Mouse (Mus musculus) intestine, embryonic 14.5 days (tissue): ENCODE measurements around the gene Lrrc8c. TPM values are rescaled to one million over a fixed set of nuclear protein-coding genes. Genes with fewer than 3 reads are reported as not detected.
"Not testable (repeated sequence)": the region's sequence is repeated elsewhere in the genome, so short reads cannot be mapped to it uniquely, and the experiment has no call there.

Experiments
- ATAC-seq: fragments of 200-750 bp; cut with Nextera tagmentation; replicated peaks from 2 replicates; pipeline ENCODE4 v1.8.0; 2017; ENCODE audit warnings: low read depth, moderate number of reproducible peaks, moderate TSS enrichment, moderate library complexity; ENCODE audit not compliant: low FRiP score, low TSS enrichment
- DNase-seq: peaks from one replicate; pipeline ENCODE4 v3.0.0-alpha.2; 2018; ENCODE audit warnings: low spot score
- H3K27ac ChIP-seq: fragments of 300-500 bp; sonication (generic); 2 replicates; pipeline ENCODE4 v1.5.1; 2014; ENCODE audit warnings: low read depth, mild to moderate bottlenecking, control low read depth
- H3K27me3 ChIP-seq: fragments of 300-500 bp; sonication (generic); replicated peaks from 2 replicates; pipeline ENCODE4 v1.6.1; 2014; ENCODE audit warnings: low read length, control low read depth; ENCODE audit not compliant: control insufficient read depth, insufficient read depth
- H3K36me3 ChIP-seq: fragments of 300-500 bp; sonication (generic); 2 replicates; pipeline ENCODE4 v1.6.1; 2014; ENCODE audit warnings: low read length, control low read depth; ENCODE audit not compliant: control insufficient read depth, insufficient read depth
- H3K4me1 ChIP-seq: fragments of 300-500 bp; sonication (generic); replicated peaks from 2 replicates; pipeline ENCODE4 v1.6.1; 2014; ENCODE audit warnings: low read length, control low read depth, mixed read lengths; ENCODE audit not compliant: control insufficient read depth, insufficient read depth
- H3K4me2 ChIP-seq: fragments of 300-500 bp; sonication (generic); 2 replicates; pipeline ENCODE4 v1.6.1; 2014; ENCODE audit warnings: low read length
- H3K4me3 ChIP-seq: fragments of 300-500 bp; sonication (generic); 2 replicates; pipeline ENCODE4 v1.5.1; 2014; ENCODE audit warnings: low read depth, low read length, control low read depth, mixed read lengths
- H3K9ac ChIP-seq: fragments of 300-500 bp; sonication (generic); 2 replicates; pipeline ENCODE4 v1.6.1; 2014; ENCODE audit warnings: mild to moderate bottlenecking, low read length
- H3K9me3 ChIP-seq: fragments of 300-500 bp; sonication (generic); 2 replicates; pipeline ENCODE4 v1.6.1; 2016; ENCODE audit warnings: low read length, control low read depth; ENCODE audit not compliant: control insufficient read depth
- WGBS: fragments of 180-500 bp; shearing (Covaris S2); extraction: QIAGEN DNeasy Blood & Tissue Kit; methylation state at CpG from one replicate; pipeline ENCODE4 v1.1.7; 2014; 5-methylcytosine and 5-hydroxymethylcytosine counted together
- polyA plus RNA-seq: library from polyadenylated mRNA; unstranded; fragments of >200 nt; fragmentation: Nextera tagmentation; extraction: Ambion mirVana; gene quantifications from 2 replicates; pipeline ENCODE4 v1.2.1, GENCODE M21; 2014

Gene Lrrc8c
- polyA plus RNA-seq, 1 experiment from 2014 or later: 19.1 TPM

DNA sequence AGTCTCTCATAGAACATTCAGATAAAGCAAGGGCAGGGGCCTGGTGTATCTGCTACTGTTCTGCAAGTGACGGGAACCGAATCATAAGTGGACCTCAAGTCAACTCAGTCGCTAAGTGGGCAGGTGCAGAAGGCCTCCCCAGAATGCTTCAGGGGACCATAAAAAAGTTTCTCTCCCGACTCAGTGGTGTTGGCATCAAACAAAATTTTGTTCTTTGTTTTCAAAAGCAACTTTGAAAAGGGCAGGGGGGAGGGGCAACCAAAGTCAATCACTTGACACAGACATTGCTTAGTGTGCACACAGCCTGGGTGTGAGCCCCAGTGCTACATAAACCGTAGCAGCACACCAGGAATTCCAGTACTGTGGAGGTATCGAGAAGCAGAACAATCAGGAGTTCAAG lies 116.4 kb downstream of the Lrrc8c start:
- no peak overlapping the region for H3K4me2 ChIP-seq
- no peak for ATAC-seq
- no peaks in the 10 kb centered on the region for H3K27me3 ChIP-seq
- H3K4me1 ChIP-seq: no peaks in the 10 kb centered on the region
- WGBS: 78% methylated on average over 6 of the region's 6 CpGs
- H3K9me3 ChIP-seq: no peaks in the 10 kb centered on the region
- H3K9ac ChIP-seq: no peak overlapping the region
- no peak for DNase-seq
- no peak overlapping the region for H3K4me3 ChIP-seq
- H3K27ac ChIP-seq: no peak overlapping the region
- H3K36me3 ChIP-seq: no peaks in the 10 kb centered on the region

DNA sequence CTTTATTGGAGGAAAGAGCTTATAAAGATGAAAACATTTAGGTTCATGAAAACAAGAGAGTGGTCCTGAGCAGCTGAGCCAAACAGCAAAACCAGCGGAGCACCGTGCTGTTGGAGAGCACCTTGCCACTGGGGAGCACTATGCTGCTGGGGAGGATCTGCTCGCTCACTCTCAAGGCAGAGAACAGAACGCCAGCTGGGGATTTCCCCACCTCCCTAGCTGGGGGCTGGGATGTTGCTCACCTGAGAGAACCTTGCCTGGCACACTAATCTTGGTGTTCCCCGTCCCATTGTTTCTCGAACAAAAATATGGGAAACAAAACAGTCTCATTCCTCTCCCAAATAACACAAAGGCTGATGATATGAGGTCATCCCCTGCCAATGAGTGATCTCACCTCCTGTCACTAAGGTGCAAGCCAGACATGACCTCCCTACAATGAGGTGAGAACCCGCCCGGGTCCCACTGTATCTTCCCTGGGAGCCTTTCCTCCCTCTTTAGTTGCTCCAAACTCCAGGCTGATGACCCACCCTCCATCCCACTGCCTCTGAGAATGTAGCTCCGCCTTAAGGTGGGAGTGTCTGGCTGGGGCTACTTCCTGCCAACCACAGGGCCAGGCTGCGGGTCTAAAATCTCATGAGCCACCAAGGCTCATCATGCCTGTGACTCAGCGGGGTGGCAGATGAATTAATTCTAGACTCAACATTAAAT lies 117.5 kb downstream of the Lrrc8c start:
- no peak for DNase-seq
- no peak for ATAC-seq

DNA sequence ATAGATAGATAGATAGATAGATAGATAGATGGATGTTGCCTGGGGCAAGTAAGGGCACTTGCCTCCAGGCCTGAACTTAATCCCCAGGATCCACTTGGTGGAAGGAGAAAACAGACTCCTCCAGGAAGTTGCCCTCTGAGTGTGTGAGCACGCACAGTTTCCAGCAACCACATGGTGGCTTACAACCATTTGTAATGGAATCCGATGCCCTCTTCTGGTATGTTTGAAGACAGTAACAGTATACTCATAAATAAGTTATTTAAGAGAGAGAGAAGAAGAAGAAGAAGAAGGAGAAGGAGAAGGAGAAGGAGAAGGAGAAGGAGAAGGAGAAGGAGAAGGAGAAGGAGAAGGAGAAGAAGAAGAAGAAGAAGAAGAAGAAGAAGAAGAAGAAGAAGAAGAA lies 119.1 kb downstream of the Lrrc8c start:
- H3K4me2 ChIP-seq, H3K9me3 ChIP-seq, H3K4me1 ChIP-seq, ATAC-seq, H3K36me3 ChIP-seq, H3K27me3 ChIP-seq, H3K27ac ChIP-seq, DNase-seq, H3K4me3 ChIP-seq, H3K9ac ChIP-seq: not testable (repeated sequence)
- 91% methylated on average over 2 of the region's 2 CpGs for WGBS

More for the DNA sequence above, 117.5 kb downstream of the Lrrc8c start:
- H3K4me3 ChIP-seq: no peak overlapping the region
- no peak overlapping the region for H3K27ac ChIP-seq
- no peaks in the 10 kb centered on the region for H3K9me3 ChIP-seq
- H3K9ac ChIP-seq: no peak overlapping the region
- no peak overlapping the region for H3K4me2 ChIP-seq
- no peaks in the 10 kb centered on the region for H3K4me1 ChIP-seq
- no peaks in the 10 kb centered on the region for H3K27me3 ChIP-seq
- WGBS: 73% methylated on average over 11 of the region's 11 CpGs
- H3K36me3 ChIP-seq: no peaks in the 10 kb centered on the region

DNA sequence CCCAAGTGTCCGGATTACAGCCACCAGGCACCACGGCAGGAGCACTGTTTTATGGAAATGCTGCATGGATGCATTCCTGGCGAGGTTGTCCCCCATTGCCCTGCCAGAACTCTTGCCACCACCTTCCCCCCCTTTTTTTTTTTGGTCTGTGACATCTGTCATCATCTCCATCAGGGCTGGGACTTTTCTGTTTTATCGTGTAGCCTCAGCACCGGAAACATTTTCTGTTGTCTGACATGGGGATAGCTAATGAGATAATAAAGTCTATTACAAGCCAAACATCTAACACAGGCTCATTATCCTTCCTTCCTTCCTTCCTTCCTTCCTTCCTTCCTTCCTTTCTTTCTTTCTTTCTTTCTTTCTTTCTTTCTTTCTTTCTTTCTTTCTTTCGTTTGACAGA lies 119.7 kb downstream of the Lrrc8c start:
- ATAC-seq: no peak
- no peaks in the 10 kb centered on the region for H3K36me3 ChIP-seq
- no peak overlapping the region for H3K4me2 ChIP-seq
- no peak overlapping the region for H3K4me3 ChIP-seq
- no peaks in the 10 kb centered on the region for H3K4me1 ChIP-seq
- DNase-seq: no peak
- no peaks in the 10 kb centered on the region for H3K27me3 ChIP-seq
- H3K27ac ChIP-seq: no peak overlapping the region
- no peak overlapping the region for H3K9ac ChIP-seq
- 90% methylated on average over 6 of the region's 6 CpGs for WGBS
- no peaks in the 10 kb centered on the region for H3K9me3 ChIP-seq

DNA sequence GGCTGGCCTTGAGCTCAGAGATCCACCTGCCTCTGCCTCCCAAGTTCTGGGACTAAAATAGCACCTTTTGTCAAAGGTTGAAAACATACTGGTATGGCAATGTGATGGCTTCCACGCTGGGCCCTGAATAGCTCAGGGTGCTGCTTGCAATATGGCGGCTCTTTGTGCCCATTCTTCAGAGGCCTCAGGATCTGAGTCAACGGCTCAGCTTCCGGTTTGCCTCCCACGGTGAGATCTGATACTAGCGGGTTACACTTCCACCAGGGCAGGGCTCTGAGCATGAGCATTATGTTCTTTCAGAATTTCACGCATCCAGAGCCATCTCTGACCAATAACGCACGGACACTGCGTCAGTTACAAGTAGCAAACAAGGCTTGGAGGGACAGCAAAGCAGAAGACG lies 120.2 kb downstream of the Lrrc8c start:
- ATAC-seq: no peak
- no peak for DNase-seq
- Histone ChIP-seq H3K36me3 (no peaks in the 10 kb centered on the region), H3K4me2 (no peak overlapping the region), H3K27ac (no peak overlapping the region), H3K9me3 (no peaks in the 10 kb centered on the region), H3K27me3 (no peaks in the 10 kb centered on the region), H3K4me3 (no peak overlapping the region), H3K4me1 (no peaks in the 10 kb centered on the region), H3K9ac (no peak overlapping the region)
- WGBS: 88% methylated on average over 11 of the region's 11 CpGs

DNA sequence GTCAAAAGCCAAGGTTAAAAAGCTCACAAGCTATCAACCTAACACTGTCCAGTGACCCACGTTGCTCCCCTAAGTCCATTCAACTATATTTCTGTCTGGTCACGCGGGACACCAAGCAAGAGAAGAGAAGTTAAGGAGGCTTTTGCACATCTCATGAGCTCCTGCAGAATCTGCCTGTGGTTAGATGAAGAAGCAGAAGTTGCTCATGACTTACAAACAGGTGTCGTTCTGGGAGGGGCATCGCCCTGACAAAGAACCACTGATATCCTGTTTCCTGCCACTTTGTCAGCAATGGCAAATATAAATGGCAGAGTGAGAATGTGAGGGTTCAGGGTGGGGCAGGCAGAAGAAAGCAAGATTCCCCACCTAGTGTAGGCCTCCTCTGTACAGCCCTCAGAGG lies 123.3 kb downstream of the Lrrc8c start:
- Histone ChIP-seq H3K36me3 (no peaks in the 10 kb centered on the region), H3K27me3 (no peaks in the 10 kb centered on the region), H3K4me1 (no peaks in the 10 kb centered on the region), H3K9ac (no peak overlapping the region), H3K9me3 (no peaks in the 10 kb centered on the region), H3K27ac (no peak overlapping the region), H3K4me3 (no peak overlapping the region), H3K4me2 (no peak overlapping the region)
- DNase-seq (no peak), ATAC-seq (no peak)
- 84% methylated on average over 5 of the region's 5 CpGs for WGBS

DNA sequence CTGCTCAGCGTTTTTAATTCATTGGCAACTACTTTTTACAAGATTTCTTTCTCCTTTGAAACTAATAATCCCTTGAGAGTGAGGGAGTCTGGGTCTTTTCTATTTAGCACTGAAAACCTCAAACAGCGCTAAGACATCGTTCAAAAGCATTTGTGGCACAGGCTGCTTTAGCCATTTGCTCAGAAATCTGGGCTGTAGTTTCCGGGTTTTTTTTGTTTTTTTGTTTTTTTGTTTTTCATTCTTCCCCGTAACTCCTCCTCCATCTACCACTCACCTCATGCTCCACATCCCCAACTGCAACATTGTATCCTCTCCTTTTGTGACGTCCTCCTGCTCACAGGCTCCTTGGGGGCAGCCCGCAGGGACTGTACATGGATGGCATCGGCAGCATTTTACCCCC lies 124.1 kb downstream of the Lrrc8c start:
- no peaks in the 10 kb centered on the region for H3K9me3 ChIP-seq
- H3K4me1 ChIP-seq: no peaks in the 10 kb centered on the region
- H3K4me2 ChIP-seq: no peak overlapping the region
- H3K36me3 ChIP-seq: no peaks in the 10 kb centered on the region
- no peak overlapping the region for H3K9ac ChIP-seq
- no peak for DNase-seq
- H3K4me3 ChIP-seq: no peak overlapping the region
- ATAC-seq: no peak
- no peak overlapping the region for H3K27ac ChIP-seq
- 83% methylated on average over 8 of the region's 8 CpGs for WGBS
- H3K27me3 ChIP-seq: no peaks in the 10 kb centered on the region

DNA sequence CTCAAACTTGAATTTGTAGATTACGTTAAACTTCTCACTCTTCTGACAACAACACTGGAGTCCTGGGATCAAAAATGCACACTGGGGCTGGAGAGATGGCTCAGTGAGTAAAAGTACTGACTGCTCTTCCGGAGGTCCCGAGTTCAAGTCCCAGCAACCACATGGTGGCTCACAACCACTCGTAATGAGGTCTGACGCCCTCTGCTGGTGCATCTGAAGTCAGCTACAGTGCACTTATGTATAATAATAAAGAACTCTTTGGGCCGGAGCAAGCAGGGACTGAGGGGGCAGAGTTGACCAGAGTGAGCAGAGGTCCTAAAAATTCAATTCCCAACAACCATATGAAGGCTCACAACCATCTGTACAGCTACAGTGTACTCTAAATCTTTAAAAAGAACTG lies 125.0 kb downstream of the Lrrc8c start:
- Histone ChIP-seq H3K27me3 (no peaks in the 10 kb centered on the region), H3K4me2 (no peak overlapping the region), H3K4me1 (peaks cover 4% of the 10 kb centered on the region; the same call in 1 of the 2 replicates), H3K4me3 (no peak overlapping the region), H3K9me3 (no peaks in the 10 kb centered on the region), H3K36me3 (no peaks in the 10 kb centered on the region), H3K9ac (no peak overlapping the region), H3K27ac (no peak overlapping the region)
- DNase-seq: no peak
- WGBS: 91% methylated on average over 6 of the region's 6 CpGs
- ATAC-seq: no peak

DNA sequence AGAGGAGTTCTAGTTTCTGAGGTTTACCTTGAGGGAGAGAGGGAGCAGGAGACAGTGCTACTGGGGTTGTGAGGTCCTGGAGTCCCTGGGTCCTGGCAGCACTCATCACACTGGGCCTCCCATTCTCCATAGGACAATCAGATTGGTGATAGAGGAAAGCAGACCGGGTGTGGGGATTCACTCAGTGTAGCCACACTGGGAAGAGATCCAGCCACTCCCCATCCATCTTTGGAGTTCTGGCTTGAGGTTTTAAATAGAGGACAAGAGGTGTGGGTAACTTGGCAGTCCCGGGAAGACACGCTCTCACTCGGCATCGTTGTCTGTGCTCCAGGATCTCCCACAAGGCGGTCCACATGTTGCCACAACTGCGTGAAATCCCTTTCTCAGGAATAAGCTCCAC lies 127.9 kb downstream of the Lrrc8c start:
- H3K4me2 ChIP-seq: no peak overlapping the region
- H3K27ac ChIP-seq: no peak overlapping the region
- H3K9ac ChIP-seq: no peak overlapping the region
- no peak overlapping the region for H3K4me3 ChIP-seq
- H3K36me3 ChIP-seq: no peaks in the 10 kb centered on the region
- peaks cover 7% of the 10 kb centered on the region; the same call in 1 of the 2 replicates for H3K4me1 ChIP-seq
- ATAC-seq (no peak), DNase-seq (no peak)
- no peaks in the 10 kb centered on the region for H3K9me3 ChIP-seq
- 95% methylated on average over 7 of the region's 7 CpGs for WGBS
- no peaks in the 10 kb centered on the region for H3K27me3 ChIP-seq
